Mouse (Mus musculus) cerebellum, adult 11-12 months (tissue): ENCODE measurements around the gene Pappa2.

Experiments
- DNase-seq: peaks from one replicate; pipeline ENCODE4 v3.0.0; 2022

Gene Pappa2

DNA sequence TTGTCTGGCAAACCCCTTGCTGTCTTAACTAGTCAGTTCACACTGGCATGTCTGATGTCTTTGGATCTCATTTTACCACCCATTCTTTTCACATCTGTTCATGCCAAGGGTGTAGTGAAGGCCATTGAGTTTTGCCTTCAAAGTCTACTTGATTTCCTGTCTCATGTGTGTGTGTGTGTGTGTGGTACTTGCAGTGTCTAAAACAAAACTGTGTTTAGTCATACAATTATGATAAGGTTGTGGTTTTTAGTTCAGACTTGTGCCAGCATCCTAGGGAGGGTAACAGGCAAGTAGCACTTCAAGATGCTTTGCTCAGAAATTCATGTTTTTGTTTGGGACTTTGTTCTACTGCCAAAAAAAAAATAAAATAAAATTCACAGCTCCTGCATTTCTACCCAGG lies 216.1 kb downstream of the Pappa2 start:
- DNase-seq, result no peak

DNA sequence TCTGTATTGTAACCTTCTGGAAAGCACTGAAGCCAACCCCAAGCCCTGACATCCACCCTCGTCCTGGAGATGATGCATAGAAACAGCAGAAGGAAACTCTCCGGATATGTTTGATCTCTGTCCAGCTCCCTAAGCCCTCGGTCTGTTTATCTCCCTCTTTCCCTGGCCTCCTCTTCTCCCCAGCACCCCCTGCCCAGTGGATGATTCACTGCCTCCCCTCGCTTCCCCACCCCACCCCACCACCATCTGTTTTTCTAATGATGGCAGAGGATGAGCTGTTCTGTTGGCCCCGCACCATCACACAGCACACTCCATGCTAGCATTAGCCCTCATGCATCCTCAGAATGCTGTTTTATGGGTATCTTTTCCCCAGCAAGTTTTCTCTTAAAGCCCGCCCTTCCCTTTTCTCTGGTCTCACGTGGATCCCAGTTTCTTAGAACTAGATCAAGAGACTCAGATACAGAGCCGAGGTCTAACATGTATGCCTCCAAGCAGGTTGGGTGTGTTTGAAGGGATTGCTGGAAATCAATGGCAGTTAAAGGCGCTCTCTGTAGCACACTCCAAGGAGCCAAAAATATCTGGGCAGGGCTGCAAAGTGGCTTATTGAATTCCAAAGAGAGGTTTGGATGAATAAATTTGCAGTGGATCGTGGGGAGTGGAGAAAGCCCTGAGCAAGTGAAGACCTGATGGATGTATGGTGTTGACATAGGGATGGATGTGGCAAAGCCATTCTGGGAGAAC lies 231.8 kb downstream of the Pappa2 start:
- DNase-seq, result peak; percentile 74

DNA sequence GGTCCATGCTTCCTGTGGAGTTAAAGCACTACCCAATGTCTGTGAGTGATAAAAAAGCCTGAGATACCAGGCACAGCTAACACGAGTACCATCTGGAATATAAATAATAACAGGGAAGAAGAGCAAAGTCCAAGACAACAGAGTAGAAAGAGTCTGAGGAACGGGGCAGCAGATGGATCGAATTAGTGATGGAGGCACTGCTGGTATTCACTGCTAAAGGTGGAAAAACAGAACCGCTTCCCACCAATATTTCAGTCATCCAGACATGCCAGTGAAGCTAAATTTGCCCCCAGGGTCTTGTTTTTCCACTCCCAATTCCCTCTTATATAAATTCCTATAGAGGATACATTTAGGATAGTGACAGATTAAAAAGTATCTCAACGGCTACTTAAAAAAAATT lies 238.8 kb downstream of the Pappa2 start:
- no peak for DNase-seq

DNA sequence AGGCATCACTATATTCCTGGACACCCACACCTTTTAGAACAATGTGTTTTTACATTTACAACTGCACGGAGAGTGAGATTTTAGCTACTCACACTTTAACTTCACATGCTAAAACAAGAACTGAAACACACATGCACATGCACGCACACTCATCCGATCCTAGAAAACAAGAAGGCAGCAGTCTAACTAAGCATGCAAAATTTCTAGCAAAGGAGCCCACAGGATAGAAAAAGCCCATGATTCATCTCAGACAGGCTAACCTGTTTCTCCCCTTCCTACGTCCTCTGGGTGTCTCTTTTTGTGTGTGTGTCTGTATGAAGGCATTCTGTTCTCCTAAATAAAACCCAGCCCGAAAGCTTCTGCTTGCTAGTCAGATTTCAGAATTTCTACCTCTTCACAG lies 239.3 kb downstream of the Pappa2 start:
- DNase-seq, result no peak

DNA sequence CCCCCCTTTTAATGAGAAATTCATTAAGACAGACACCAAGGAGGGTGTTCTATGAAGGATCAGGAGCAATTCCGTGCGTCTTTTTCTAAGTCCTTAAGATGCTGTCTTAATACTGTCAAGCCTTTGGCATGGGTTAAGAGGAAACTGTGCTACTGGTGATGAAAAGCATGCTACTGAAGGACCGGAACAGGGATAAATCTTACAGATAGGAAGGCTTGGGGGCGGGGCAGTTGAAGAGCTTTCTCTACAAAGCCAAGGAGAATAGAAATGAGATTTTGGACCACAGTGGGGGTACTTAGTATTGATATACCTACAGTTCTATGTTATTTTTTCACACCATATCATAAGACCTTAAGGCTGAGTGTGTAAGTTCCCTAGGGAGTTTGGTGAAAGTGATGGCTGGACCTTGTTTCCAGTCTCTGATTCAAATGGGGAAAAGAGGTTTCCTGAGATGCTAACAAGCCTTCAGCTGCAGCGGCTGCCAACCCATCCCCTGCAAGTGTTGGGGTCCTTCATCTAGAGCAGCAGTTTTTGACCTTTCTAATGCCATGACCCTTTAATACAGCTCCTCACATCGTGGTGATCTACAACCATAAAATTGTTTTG lies 240.0 kb downstream of the Pappa2 start:
- DNase-seq, result no peak

DNA sequence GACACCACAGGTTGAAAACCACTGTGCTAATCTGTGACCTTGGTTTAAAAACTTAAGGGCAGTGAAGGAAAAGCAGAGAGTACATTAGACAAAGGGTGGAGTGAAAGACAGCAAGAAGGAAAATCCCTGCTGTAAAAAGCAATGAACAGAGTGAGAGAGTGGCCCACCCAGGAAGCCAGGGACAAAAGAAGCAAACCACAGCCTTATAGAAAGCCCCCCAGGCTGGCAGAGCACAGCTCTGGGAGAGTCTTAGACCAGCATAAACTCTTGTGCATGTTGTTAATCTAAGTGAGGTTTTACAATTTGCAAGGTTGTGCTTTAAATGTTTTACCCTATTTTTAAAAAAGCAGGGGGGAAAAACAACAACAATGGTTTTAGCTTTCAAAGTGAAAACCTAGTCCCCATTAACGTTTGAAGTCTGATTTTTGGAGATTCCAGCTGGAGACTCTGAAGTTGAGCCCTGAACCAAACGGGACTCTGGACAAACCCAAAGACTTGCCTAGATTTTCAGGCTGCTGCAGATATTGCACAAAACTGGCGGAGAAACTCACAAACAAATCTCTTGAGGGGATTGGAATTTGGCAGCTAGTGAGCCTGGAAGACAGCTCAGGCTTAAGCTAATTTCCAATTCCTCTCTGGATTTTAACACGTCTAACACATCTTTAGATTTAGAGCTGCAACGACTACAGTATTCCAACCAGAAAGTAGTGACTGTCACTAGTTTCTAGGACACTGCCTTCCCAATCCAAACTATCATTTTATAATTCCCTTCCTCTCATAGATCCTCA lies 241.0 kb downstream of the Pappa2 start:
- no peak for DNase-seq

DNA sequence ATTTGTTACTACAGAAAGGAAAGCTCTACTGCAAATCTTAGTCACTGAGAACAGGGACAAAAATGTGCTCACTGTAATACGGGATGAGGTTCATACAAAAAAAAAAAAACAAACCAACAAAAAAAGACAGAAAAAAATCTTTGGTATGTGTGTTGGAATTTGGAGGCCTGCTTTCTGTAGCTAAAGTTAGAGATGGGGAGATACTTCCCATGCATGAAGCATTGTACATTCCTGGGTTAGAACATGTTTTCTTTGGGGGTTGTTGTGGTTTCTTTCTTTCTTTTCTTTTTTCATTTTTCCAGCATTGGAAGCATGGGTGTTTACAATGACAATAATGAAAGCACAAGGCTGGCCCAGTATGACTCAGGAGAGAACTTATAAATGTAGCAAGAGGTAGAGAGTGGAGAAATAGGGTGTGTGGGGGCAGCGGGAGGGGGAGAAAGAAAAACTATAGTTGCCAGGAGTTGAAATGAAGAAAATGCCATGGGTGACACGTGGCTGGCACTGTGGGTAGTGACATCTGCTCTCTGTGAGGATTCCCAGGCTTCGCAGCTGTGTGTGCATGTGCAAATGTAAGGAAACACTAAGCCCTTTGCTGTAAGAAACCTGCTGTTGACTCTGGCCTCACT lies 247.3 kb downstream of the Pappa2 start:
- no peak for DNase-seq

DNA sequence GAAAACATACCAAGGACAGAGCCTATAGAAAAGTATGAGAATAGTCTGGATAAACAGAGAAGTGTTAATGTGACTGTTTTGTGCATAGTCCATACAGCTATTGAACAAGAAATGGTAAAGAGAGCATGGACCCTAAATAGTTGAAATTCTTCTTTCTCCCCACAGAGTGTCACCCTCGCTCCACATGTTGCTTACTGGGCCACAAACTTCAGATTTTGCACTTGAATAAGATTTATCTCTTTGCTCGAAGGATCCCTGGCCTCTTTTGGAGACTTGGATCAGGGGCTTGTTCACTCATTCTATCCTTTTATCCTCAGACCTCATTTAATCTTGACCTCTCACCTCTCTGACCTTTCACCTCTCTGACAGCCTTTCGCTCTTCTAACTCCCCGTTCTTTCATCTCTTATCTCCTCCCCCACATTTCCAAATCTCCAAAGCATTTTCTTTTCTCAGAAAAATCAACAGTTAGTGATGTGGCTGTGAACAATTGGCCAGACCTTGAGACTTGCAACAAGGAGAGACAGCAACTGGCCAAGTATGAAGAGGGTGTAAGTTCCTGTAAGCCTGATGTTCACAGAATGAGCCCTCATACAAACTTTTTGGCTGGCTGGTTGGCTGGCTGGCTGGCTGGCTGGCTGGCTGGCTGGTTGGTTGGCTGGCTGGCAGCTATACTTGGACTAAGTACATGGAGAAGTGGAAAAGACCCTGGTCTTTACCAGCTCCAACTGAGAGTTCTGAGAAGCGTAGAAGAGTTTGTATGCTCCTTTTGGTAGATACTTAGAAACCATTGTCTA lies 266.8 kb downstream of the Pappa2 start:
- DNase-seq, result peak; percentile 6

DNA sequence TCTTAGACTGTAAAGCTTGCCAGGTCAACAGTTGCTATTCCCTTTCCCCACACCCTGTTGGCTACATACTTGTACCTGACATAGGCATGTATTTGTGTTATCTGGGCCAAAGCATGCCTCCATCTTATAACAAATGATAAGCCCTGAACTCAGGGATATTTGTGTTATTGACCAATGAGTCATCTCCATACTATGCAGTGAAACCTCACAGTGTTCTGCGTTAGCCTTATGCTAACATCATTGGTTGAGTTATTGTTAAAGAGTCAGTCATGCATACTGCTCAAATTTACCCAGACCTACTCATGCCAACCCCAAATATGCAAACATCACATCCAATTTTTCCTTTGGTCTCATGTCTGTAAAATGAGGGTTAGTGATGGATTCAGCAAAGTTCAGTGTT lies 279.0 kb downstream of the Pappa2 start:
- no peak for DNase-seq

DNA sequence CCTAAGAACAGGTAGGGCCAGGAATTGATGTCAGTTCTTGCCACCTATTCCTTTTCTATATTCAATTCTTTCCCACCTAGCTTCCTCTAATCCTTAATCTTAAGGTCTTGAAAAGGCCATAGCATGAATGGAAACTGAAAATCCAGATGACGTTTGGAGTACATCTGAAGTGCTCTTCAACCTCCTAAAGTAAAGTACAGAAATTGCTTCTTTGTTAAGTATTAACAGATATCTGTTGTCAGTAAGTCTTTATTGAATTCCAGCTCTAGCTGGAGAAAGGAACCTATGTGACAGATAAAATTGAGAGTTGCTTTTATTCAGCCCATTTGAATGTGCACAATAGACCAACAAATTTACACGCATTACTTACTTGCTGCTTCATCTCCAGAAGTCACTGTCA lies 280.1 kb downstream of the Pappa2 start:
- DNase-seq, result no peak

DNA sequence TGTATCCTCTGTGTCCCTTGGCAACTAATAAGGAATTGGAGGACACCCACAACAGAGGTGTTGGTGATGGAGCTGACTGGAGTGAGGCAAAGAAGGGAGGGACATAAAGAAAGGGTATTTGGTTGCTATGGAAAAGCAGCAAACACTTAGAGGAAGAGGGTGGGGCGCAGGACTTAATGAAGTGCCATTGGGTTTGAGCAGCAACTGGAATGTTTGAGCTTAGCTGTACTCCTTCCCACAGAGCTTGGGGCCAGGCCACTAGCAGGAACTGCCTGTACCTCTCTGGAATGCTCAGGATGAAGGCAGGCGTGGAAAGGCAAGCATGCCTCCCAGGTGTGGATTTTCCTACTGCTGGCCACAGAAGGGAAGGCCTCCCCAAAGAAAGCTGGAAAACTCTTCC lies 281.0 kb downstream of the Pappa2 start:
- DNase-seq, result no peak

DNA sequence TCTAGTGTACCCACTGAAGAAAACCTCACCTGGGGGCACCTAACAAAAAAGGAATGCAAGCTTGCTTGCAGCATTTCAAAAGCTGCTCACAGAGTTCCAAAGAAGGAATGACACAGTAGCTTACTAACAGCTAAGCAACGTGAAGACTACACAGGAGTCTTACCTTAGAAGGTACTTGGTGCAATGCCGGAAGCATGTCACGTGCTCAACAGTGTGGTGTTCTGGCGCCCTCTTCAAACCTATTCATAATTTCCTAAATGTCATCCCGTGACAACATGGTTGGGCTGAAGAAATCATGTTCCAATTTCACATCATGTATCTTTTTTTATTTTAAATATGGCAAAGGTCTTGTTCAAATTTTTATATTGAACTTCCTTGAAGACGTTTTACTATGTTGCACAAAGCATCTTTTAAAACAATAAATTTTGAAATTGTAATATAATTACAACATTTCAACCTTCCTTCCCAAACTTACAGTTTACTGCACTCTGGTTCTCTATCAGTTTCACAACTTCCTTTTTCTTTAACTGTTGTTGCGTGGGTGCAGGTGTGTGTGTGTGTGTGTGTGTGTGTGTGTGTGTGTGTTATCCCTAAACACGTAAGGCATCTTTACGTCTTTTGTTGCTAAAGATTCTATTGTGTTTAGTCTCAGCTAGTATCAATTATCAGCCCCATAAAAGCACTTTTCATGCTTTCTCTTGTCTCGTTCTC lies 282.3 kb downstream of the Pappa2 start:
- no peak for DNase-seq

DNA sequence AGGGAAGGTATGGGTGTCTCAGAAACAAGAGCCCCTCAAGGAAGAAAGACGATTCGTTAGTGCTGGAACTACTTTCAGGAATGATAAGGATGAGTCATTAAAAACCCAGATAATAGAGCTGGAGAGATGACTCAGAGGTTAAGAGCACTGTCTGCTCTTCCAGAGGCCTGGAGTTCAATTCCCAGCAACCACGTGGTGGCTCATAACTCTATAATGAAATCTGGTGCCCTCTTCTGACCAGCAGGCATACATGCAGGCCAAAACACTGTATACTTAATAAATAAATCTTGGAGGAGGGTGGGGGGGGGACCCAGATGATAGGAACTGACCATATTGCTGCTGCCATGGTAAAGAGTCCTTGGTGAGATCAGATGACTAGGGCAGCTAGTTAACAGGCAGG lies 282.9 kb downstream of the Pappa2 start:
- no peak for DNase-seq

DNA sequence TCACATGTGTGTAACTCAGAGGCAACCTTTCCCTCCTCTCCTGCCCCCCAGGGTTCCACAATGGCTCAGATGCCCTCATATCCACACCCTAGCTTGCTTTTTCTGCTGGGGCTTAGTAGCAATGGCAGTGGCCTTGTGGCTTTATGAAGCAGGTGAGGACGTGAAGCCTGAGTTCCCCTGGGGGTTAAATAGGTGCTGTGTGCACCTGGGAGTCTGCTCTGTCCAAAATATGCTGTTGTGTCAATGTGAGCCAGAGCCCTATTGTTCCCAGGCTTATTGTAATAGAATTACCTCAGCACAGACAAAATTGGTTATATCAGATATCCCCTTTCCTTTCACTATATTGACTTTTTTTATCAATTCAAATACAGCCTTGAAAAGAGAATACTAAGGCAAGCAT lies 292.6 kb downstream of the Pappa2 start:
- DNase-seq, result no peak

DNA sequence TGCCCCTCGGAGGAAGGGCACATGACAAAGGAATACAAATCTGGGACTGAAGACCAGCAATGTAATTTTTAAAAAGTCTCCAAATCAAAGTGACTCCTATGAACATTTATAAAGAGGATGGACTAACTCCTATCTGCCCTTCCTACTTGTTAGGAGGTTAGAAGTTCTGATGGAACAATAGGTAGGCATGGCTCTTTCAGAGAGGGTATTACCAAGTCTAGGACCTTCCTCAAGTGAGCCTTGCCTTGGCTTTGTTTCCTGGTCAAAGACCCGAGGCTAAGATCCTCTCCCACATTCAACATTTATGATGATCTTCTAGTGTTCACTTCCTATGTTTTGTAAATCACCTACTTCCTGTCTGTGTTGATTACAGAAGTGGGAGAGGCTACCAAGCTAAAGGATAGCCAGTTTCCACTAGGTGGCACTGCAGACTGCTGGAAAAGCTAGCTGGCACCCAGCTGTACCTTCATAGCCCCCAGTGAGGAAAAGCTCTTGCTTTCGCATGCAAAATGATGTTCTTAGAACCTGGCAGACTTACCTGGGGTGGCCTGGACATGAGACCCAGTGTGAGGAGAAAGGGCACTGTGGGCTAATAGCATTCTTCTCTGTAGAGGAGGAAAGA lies 310.2 kb downstream of the Pappa2 start:
- DNase-seq, result peak; percentile 14

DNA sequence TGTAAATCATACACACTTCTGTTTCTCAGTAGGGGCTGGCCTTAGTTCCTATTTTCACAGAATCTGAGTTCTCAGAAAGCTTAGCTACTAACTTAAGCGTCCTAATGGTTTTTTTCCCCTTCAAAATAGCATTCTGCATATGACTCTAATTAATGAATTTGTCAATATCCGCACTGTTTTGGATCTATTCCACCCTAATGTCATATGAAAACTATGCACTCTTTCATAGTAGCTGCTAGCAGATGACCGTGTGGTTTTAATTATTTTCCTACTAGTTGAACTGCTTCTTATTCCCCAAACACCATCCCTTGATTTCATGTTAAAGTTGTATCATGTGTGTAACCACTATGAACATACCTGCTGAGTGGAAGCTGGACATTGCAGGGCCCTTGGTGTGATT lies 314.3 kb downstream of the Pappa2 start:
- no peak for DNase-seq
